Mouse (Mus musculus) heart, adult 8-10 months (tissue): ENCODE measurements around the gene Fbxl7. TPM values are rescaled to one million over a fixed set of nuclear protein-coding genes. Genes with fewer than 3 reads are reported as not detected.
"Not testable (repeated sequence)": the region's sequence is repeated elsewhere in the genome, so short reads cannot be mapped to it uniquely, and the experiment has no call there.

Source experiments
- DNase-seq: peaks from one replicate; pipeline ENCODE4 v3.0.0; 2022; ENCODE audit warnings: low spot score
- total RNA-seq, 4 experiments: library from RNA; stranded (reverse); gene quantifications; 2 replicates each; pipeline ENCODE4 v1.2.4; 2022

The Fbxl7 gene
- total RNA-seq, 4 experiments from 2014 or later, result 1.5 to 2.5 (median 2.2) TPM

- DNase-seq, result peak; percentile 40
Observed at GRCm38 (mm10) chr15:26809569-26809968, 85.8 kb downstream of the Fbxl7 start.

DNA sequence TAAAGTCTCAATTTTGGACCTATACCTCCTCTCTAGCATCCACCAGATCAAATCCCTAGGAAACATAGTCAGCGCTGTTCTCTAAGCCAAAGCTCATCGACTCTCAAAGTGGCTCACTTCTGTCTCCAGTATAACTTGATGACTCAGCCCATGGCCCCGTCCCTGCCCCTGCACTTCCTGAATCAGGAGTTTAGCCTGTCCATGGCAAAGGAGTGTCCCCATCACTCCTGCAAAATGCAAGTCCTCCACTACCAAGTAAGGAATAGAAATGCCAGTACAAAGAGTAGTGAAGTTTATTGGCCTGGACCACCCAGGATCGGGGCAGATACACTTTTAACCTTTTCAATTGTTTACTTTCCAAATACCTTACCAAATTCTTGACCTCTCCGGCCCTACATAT lies 91.3 kb downstream of the Fbxl7 start:
- no peak for DNase-seq

- DNase-seq, result peak; percentile 49
Observed at GRCm38 (mm10) chr15:26799457-26800021, 95.8 kb downstream of the Fbxl7 start.

DNA sequence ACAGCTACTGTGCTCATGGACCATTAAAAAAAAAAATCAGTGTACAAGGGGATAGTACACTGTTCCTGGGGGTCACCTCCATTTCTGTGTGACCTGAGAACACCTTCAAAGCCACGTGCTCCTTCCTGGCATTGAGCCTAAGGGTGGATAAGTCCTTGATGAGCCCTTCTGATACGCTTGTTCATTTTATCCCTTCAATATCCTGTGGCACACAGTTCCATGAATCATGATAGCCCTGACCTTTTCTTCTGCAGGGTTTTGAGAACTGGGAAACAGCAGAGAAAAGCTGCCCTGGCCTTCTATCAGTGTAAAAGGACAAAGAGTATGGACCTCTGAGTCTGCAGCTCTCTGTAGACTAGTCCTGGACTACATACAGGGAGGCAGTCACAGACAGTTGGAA lies 99.4 kb downstream of the Fbxl7 start:
- DNase-seq, result no peak

DNA sequence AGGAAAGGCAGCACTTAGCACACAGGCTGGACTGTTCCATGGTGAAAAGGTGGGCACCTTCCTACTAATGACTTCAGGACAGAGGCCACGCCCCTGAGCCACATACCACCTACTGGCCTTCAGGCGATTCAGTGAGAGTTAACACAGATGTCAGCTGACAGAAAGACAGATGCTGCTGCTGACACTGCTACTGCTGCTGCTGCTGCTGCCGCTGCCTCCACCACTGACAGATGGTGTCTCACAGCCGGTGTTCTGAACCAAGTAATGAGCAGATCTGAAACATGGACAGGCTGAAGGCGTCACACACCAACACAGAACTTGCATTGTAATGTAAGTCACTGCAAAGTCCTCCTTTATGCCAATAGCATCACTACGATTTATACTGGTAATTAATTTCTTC lies 99.9 kb downstream of the Fbxl7 start:
- no peak for DNase-seq

GRCm38 (mm10) chr15:26787148-26787547 lies 108.2 kb downstream of the Fbxl7 start:
- no peak for DNase-seq

- DNase-seq, result no peak
Observed at GRCm38 (mm10) chr15:26780557-26780956, 114.8 kb downstream of the Fbxl7 start.

- DNase-seq, result peak; percentile 56
Observed at GRCm38 (mm10) chr15:26779129-26779528, 116.3 kb downstream of the Fbxl7 start.

DNA sequence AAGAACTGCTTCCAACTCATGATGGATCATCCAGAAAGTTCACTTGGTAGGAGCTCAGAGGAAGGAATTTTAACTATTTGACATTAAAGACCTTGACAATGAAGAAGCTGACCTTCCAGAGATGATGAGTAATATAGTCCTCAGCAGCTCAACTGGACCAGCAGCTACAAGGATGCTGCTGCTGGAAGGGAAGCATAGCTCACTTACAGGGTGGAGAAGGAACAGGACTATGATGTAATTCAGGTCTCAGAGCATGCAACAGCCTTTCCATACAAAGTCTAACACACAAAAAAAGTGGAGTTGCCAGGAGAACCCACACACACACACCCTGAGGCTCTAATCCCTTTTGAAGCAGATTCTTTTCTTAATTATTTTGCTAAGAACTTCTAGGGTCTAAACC lies 119.7 kb downstream of the Fbxl7 start:
- DNase-seq, result no peak

DNA sequence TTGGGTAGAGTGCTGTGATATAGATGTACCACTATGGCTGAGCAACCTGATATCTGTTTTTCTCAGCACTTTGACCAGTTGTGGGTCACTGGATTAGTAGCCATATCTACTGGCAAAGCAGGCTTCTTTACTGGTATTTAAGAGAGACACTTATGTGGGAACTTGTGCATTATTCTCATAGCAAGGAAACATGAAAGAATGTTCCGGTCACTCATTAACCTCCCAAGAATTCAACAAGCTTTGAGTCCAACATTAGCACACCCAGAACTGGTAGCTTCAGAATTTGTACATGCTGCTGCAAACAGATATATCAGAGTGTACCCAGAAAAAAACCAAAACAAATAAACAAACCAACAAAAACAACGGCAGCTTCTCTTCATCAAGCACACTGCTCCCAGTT lies 120.5 kb downstream of the Fbxl7 start:
- DNase-seq, result no peak

DNA sequence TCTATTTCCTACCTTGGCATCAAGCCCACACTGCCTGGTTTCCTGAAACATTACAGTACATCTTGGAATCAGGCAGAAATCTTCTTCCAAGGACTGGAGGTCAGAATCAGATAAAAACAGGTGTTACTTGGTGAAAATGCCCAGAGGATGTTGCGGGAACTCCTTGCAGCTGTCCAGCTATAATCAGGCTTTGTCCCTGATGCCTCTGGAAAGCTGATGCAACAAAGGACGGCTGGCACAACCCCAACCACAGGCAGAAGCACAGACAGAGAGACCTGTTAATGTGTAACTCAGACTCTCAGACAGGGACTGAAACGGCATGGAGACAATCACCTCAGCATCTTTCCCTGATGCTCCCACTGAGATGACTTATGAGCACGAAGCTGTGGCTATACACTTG lies 133.7 kb downstream of the Fbxl7 start:
- DNase-seq, result peak; percentile 18

- DNase-seq, result no peak
Observed at GRCm38 (mm10) chr15:26748484-26748883, 146.9 kb downstream of the Fbxl7 start.

DNA sequence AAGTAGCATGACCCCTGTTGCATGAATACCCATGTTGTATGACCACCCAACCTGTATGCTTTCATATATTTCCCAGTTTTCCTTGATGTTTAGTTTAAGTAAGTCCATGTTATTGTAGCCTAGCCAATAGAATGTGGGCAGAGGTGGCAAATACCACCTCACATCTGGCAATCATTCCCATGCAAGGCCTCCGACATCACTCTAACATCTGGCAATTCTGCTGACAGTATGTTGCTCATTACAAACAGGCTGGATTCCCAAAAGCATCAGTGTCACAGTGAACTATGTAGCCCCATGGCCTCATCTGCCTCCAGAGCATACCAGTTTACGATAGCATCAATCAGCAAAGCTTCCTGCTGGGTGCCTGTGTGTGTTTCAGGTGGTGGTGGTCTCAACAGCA lies 163.0 kb downstream of the Fbxl7 start:
- no peak for DNase-seq

- DNase-seq, result no peak
Observed at GRCm38 (mm10) chr15:26730760-26731159, 164.6 kb downstream of the Fbxl7 start.

DNA sequence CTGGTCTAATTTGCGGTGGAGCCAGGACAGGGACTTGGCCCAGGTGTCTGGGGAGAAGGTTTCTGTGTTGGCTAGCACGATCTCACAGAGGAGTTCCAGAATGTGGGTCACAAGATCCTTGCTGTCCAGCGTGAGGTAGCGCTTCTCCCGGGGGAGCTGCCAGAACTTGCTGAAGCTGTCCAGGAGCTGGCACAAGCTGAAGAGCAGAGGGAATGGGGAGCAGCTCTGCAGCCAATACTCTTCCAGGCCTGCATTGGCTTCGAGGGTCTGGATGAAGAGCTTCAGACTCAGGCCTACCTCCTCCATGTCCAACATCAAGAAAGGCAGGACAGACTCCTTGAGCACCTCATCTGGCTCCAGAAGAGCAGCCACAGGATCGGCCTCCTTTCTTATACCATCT lies 166.0 kb downstream of the Fbxl7 start:
- not testable (repeated sequence) for DNase-seq

DNA sequence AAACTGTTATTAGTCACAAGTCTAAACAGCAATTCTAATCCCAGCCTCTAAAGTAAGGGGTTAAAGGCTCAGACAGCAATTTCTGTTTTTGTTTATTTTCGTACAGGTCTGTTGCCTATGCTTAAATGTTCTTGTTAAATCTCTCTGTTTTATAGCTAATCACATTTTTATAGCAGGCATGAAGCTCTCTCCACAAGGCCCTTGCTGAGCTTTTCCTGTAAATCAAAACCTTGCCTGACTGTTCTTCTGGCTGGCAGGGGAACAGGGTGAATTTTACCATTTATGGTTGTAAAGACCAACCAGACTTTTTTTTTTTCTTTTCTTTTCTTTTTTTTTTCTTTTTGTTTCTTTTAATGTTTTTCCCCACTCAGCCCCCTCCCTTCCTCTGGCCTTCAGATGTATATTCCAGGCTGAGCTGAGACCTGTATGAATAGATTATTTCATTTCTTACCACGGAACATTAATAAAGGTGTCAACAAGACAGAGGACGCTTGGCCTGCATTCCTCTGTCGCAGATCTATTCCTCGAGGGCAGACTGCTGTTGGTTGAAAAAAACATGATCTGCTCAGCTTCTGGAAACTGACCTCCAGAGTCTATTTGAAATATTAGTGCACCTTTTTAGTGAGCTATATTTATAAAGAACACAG lies 176.9 kb downstream of the Fbxl7 start:
- no peak for DNase-seq

- DNase-seq, result no peak
Observed at GRCm38 (mm10) chr15:26717952-26718351, 177.4 kb downstream of the Fbxl7 start.

DNA sequence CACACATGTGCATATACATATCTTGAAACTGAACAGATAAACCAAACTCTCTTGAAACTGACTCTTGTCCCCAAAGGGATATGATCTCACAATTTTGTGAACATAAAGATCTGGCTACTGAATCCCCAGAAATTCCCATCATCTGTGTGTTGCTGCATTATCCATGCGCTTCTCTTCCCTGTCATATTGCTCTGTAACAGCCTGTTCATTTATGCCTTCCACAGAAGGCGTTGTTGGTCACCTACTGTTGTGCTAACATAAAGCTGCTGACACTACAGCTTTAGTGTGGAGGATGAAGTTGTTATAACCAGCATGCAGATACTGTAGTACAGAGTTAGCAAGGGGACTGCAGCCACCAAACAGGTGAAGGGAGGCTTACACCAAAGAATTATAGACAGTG lies 179.2 kb downstream of the Fbxl7 start:
- no peak for DNase-seq

DNA sequence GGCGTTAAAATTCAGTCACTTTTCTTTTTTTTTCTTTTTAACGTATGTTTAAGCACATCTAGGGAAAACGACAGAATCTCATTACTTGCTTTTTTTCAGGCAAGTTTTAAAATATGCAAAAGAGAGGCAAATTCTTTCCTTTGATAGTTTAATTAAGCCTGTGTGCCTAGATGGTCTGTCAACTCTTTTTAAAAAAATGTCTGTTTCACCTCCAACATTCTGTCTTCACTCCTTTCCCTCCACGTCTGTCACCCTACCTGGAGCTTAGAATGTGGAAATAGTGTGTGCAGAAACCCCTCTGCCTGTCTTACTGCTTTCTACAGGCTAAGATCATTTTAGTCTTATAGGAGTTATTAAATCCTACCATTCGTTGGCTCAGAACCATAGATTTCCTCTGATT lies 179.7 kb downstream of the Fbxl7 start:
- no peak for DNase-seq

GRCm38 (mm10) chr15:26712271-26712670 lies 183.1 kb downstream of the Fbxl7 start:
- DNase-seq, result no peak

DNA sequence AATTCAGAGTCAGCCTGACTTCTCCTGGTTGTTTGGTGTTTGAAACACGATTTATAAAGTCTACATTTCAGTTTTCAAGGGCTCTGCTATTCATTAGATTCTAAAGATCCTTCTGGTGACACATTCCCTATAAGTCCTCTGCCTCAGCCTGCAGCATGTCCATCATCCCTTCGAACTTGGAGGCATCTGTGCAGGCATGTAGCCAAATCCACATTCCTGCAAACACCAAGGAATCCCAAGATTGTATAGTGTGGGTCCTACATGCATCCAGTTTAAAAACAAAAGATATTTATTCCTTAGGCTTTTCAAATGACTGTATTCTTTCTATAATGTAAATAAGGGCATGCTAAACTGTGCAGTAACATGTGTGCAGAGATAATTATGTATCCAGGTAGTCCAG lies 190.4 kb downstream of the Fbxl7 start:
- DNase-seq, result no peak

DNA sequence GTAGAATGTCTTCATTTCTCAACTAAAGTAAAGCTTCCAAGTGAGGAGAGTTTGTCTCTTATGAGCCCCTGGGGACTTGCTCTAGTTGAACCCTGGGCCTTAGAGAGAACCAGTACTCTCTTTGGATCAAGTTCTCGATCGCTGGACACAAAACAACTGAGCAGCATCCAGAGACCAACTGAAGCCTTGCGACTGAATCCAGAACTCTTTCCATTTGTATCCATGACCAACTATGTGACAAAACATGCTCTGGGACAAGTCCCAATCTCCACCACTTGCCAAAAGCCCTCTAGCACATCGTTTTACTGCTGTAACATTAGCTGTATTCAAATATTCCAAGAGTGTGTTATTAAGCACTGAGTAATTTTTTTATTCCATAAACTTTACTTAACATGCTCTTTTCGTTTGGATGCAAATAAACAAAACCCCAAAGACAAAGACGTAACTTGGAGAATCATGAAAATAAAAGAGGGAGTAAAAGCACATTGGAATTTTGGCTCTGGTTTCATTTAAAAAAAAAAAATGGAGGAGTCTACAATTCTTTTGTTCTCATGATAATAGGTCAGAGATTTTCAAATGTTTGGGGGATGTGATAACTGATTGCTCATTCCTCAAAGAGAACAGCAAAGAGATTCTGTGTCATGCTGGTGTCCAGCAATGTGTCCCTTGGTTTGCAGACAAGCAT lies 192.1 kb downstream of the Fbxl7 start:
- peak; percentile 24 for DNase-seq

- no peak for DNase-seq
Observed at GRCm38 (mm10) chr15:26701949-26702675, 193.3 kb downstream of the Fbxl7 start.
